Mouse (Mus musculus) gastrocnemius, adult 2 months (tissue): ENCODE measurements around the gene Ruvbl1. TPM values are rescaled to one million over a fixed set of nuclear protein-coding genes. Genes with fewer than 3 reads are reported as not detected.

Experiments
- DNase-seq: peaks from one replicate; pipeline ENCODE4 v3.0.0; 2022
- H3K27ac ChIP-seq: fragments of 200-600 bp; 2 replicates; pipeline ENCODE4 v1.8.1; 2022; ENCODE audit warnings: mild to moderate bottlenecking
- H3K4me3 ChIP-seq: fragments of 200-600 bp; 2 replicates; pipeline ENCODE4 v1.8.1; 2022; ENCODE audit warnings: mild to moderate bottlenecking, moderate library complexity
- CTCF ChIP-seq: fragments of 200-600 bp; IDR thresholded peaks from 2 replicates; pipeline ENCODE4 v1.8.1; 2022; ENCODE audit warnings: antibody characterized with exemption, mild to moderate bottlenecking, moderate library complexity
- intact Hi-C: fragments of 180-260 bp; cut with DNase I; formaldehyde crosslinking; loops from one replicate; pipeline ENCODE4 v1.15.1; 2025
- total RNA-seq, 2 experiments: library from RNA; stranded (reverse); gene quantifications; 2 replicates each; pipeline ENCODE4 v1.2.3; 2021

The Ruvbl1 gene
- total RNA-seq, 2 experiments from 2014 or later: 20.2 to 21.9 TPM

GRCm38 (mm10) chr6:88524056-88524455 lies 58.8 kb downstream of the Ruvbl1 start:
- H3K27ac ChIP-seq: no peak overlapping the region
- DNase-seq: no peak
- intact Hi-C loops: no loop called here
- no peak overlapping the region for H3K4me3 ChIP-seq
- TF ChIP-seq CTCF: no peak

DNA sequence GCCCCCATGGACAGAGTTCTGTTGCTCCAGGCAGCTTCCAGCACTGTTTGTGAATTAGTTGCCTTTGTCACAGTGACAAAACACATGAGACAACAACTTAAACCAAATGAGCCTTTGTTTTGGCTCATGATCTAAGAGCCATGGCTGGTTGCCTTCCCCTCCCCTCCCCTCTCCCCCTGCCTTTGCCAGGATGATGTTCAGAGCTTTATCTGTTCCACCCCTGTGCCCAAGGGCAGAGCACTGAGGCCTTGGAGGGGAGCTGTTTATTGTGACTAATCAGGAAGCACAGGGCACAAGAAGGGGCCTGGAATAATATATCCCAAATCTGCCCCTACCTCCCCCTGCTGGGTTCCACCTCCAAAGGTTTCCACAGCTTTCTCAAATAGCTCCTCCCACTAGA lies 65.1 kb downstream of the Ruvbl1 start:
- DNase-seq: no peak
- TF ChIP-seq CTCF: no peak
- H3K27ac ChIP-seq: no peak overlapping the region
- no peak overlapping the region for H3K4me3 ChIP-seq
- intact Hi-C loops: no loop called here

- intact Hi-C loops: no loop called here
- no peak for TF ChIP-seq CTCF
- Histone ChIP-seq H3K27ac (no peak overlapping the region), H3K4me3 (no peak overlapping the region)
- no peak for DNase-seq
Measured at GRCm38 (mm10) chr6:88540093-88540755, 75.0 kb downstream of the Ruvbl1 start.

DNA sequence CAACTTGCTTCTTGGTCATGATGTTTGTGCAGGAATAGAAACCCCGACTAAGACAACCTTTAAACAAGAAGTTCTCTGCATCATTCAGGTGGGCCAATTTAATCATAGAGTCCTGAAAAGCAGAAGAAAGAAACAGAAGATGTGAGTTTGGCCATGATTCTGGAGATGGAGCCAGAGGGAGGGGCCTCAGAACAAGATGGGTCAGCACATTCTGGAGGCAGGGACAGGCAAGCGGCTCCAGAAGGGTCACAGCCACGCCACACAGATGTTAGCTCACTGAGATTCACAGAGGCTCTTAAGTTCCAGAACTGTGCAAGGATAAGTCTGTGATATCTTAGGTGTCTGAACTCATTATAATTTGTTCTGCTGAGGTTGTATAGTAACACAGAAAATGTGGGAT lies 79.0 kb downstream of the Ruvbl1 start:
- Histone ChIP-seq H3K27ac (no peak overlapping the region), H3K4me3 (no peak overlapping the region)
- TF ChIP-seq CTCF: no peak
- no peak for DNase-seq
- intact Hi-C loops: no loop called here

- Histone ChIP-seq H3K27ac (no peak overlapping the region), H3K4me3 (no peak overlapping the region)
- intact Hi-C loops: no loop called here
- no peak for DNase-seq
- no peak for TF ChIP-seq CTCF
Measured at GRCm38 (mm10) chr6:88544644-88545396, 79.6 kb downstream of the Ruvbl1 start.

DNA sequence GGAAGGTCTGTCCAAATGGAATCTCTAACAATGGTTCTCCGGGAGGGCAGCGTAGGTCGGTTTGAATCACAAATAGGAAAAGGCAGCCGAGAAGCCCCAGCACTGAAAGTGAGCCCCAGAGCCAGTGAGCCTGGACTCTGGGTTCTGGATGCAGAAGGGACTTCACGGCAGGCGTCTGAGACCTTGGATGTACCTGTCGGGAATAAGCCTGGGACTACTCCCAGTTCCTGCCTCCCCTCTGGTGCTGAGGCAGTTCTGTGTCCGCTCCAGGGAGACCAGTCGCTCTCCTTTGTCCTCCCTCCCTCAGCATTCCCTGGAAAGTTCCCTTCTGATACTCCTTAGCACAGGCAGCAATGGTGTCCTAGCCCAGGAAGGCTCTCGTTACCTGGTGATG lies 80.2 kb downstream of the Ruvbl1 start:
- Histone ChIP-seq H3K4me3 (no peak overlapping the region), H3K27ac (no peak overlapping the region)
- intact Hi-C loops: no loop called here
- DNase-seq: no peak
- no peak for TF ChIP-seq CTCF

Other genes with a start within 250 kb of the Ruvbl1 start
- not detected for gene Dnajb8, start 243.1 kb upstream of the Ruvbl1 start, total RNA-seq
- 1 to 10 TPM; 8.1 to 8.2 TPM for gene Eefsec, start 18.9 kb upstream of the Ruvbl1 start, total RNA-seq
- 10 to 100 TPM; 17.7 to 23.3 TPM for gene Sec61a1, start 53.5 kb downstream of the Ruvbl1 start, total RNA-seq
- 10 to 100 TPM; 71.2 to 96.1 TPM for gene Kbtbd12, start 172.5 kb downstream of the Ruvbl1 start, total RNA-seq